Mouse (Mus musculus): Measurements from ENCODE around the gene 1700025G04Rik. TPM values are rescaled to one million over a fixed set of nuclear protein-coding genes. Genes with fewer than 3 reads are reported as not detected.
"Not testable (repeated sequence)": the region's sequence is repeated elsewhere in the genome, so short reads cannot be mapped to it uniquely, and the experiment has no call there.

Gene 1700025G04Rik
- polyA plus RNA-seq, 1 experiment from 2014 or later, result 27.8 TPM

DNA sequence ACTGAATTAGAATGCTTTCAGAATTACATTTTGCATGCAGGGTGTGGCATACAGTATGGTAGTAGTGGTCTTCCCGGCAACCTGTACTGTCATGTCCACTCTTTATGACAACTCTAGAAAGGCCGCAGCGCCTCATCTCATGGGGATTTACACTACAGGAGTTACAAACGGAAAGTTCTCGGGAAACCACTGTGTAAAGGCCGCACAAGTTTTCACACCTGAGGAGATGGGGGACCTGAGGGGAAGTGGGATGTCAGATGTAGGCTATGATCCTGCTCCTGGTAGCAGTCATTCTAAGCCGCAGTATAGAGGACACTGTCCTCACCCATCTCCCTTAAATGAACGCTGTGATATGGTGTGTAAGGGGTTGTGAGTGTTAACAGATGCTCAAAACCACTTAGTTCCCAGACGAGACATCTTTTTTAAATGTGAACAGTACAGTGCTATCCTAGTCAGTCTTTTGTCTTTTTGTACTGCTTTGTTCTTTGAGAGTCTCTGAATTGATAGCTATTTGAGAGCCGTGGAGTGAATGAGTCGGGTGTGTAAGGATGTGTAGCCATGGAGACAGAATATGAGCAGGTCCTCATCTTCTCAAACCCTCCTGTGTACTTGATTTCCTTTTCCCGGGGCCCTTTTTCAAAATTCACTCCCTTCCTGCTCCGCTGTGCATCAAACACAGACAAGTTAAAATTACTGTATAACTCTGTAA lies 277.8 kb downstream of the 1700025G04Rik start:
- Histone ChIP-seq H3K4me1 (ENCODE audit: control insufficient read depth, insufficient read depth, low read length) (no peaks in the 10 kb centered on the region), H3K9me3 (ENCODE audit: control insufficient read depth, low read length) (no peaks in the 10 kb centered on the region), H3K36me3 (ENCODE audit: control insufficient read depth, insufficient read depth, low read length) (peaks cover 57% of the 10 kb centered on the region), H3K9ac (replicated peaks; ENCODE audit: low read length) (no peak overlapping the region), H3K27ac (replicated peaks; ENCODE audit: low read depth, low read length) (no peak overlapping the region), H3K4me3 (replicated peaks; ENCODE audit: low read depth, low read length) (no peak overlapping the region), H3K4me2 (ENCODE audit: low read length) (no peak overlapping the region), H3K27me3 (ENCODE audit: control insufficient read depth, insufficient read depth, low read length) (no peaks in the 10 kb centered on the region)
- WGBS, result 78% methylated on average over 13 of the region's 13 CpGs
- DNase-seq (no peak), ATAC-seq (ENCODE audit: low FRiP score, low TSS enrichment) (no peak)

DNA sequence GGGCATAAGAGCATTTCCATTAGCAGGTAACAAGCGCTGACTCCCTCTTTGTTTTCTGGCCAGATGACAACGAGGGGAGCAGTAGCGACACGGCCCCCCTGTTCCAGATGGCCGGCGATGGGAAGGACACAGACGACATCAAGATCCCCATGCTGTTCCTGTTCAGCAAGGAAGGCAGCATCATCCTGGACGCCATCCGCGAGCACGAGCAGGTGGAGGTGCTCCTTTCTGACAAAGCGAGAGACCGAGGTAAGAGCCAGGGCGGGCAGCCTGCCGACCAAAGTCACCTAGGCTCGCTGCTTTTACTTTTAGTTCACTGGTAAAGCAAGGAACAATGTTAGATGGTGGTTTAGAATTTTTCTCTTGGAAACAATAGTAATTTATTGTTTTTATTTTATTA lies 278.5 kb downstream of the 1700025G04Rik start:
- Histone ChIP-seq H3K27me3 (ENCODE audit: control insufficient read depth, insufficient read depth, low read length) (no peaks in the 10 kb centered on the region), H3K36me3 (ENCODE audit: control insufficient read depth, insufficient read depth, low read length) (peaks cover 58% of the 10 kb centered on the region), H3K4me3 (replicated peaks; ENCODE audit: low read depth, low read length) (no peak overlapping the region), H3K4me2 (ENCODE audit: low read length) (no peak overlapping the region), H3K4me1 (ENCODE audit: control insufficient read depth, insufficient read depth, low read length) (no peaks in the 10 kb centered on the region), H3K9ac (replicated peaks; ENCODE audit: low read length) (no peak overlapping the region), H3K27ac (replicated peaks; ENCODE audit: low read depth, low read length) (no peak overlapping the region), H3K9me3 (ENCODE audit: control insufficient read depth, low read length) (no peaks in the 10 kb centered on the region)
- 90% methylated on average over 16 of the region's 16 CpGs for WGBS
- ATAC-seq (ENCODE audit: low FRiP score, low TSS enrichment) (no peak), DNase-seq (no peak)

DNA sequence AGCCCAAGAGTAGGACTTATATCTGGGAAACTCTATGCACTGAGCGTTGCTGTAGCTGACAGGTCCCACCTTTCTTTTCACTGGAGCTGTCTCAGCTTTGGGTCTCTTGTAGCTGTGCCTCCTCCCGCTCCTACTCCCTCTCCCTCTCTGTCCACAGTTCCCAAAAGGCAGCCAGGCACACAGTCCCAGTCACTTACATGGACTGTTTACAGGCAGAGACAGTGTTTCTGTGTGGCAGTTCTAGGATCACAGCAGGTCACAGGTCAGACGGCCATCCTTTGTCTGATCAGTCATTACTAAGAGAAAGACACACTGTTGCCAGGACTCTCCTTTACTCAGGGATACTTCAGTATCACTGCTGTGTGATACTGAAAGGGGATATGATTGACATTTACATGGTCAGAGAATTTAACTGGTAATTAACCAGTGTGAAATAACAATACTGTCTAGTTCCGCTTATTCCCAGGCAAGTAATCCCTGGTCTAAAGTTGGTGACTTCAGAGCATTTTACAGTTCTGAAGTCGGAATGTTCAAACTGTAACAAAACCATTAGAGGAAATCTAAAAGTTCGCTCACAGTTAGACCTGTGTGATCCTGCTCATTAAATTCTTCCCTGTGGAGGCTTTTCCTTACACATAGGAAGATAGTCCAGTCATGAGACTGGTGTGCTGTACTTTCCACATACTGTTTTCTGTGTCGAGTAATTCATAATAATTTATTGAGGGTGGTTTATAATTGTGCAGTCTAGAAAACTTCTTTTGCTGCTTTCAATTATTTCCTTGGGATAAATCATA lies 279.1 kb downstream of the 1700025G04Rik start:
- H3K4me1 ChIP-seq (ENCODE audit: control insufficient read depth, insufficient read depth, low read length), result no peaks in the 10 kb centered on the region
- no peak overlapping the region for H3K9ac ChIP-seq (replicated peaks; ENCODE audit: low read length)
- no peak overlapping the region for H3K4me3 ChIP-seq (replicated peaks; ENCODE audit: low read depth, low read length)
- H3K4me2 ChIP-seq (ENCODE audit: low read length), result no peak overlapping the region
- H3K27ac ChIP-seq (replicated peaks; ENCODE audit: low read depth, low read length), result no peak overlapping the region
- WGBS, result 63% methylated on average over 7 of the region's 7 CpGs
- no peaks in the 10 kb centered on the region for H3K9me3 ChIP-seq (ENCODE audit: control insufficient read depth, low read length)
- peaks cover 56% of the 10 kb centered on the region for H3K36me3 ChIP-seq (ENCODE audit: control insufficient read depth, insufficient read depth, low read length)
- H3K27me3 ChIP-seq (ENCODE audit: control insufficient read depth, insufficient read depth, low read length), result no peaks in the 10 kb centered on the region
- no peak for DNase-seq
- no peak; the same call in 1 of the 2 replicates for ATAC-seq (ENCODE audit: low FRiP score, low TSS enrichment)

DNA sequence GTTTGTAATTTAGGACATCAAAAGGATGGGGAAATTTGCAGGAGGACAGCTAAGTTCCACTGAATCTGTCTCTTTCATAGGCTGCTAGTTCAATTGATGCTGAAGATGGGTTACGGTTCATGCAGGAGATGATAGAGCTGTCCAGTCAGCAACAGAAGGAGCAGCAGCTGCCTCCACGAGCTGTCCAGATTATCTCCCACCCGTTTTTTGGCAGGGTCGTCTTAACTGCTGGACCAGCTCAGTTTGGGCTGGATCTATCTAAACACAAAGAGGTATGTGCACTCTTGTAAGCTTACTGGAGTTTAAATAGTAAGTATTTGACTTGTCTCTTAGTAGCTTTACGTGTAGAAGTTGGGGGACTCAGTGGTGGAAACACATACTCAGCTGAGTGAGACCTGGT lies 282.6 kb downstream of the 1700025G04Rik start:
- ATAC-seq (ENCODE audit: low FRiP score, low TSS enrichment) (no peak), DNase-seq (no peak)
- Histone ChIP-seq H3K27ac (replicated peaks; ENCODE audit: low read depth, low read length) (no peak overlapping the region), H3K9ac (replicated peaks; ENCODE audit: low read length) (no peak overlapping the region), H3K36me3 (ENCODE audit: control insufficient read depth, insufficient read depth, low read length) (peaks cover 63% of the 10 kb centered on the region), H3K9me3 (ENCODE audit: control insufficient read depth, low read length) (no peaks in the 10 kb centered on the region), H3K4me1 (ENCODE audit: control insufficient read depth, insufficient read depth, low read length) (no peaks in the 10 kb centered on the region), H3K27me3 (ENCODE audit: control insufficient read depth, insufficient read depth, low read length) (no peaks in the 10 kb centered on the region), H3K4me2 (ENCODE audit: low read length) (no peak overlapping the region), H3K4me3 (replicated peaks; ENCODE audit: low read depth, low read length) (no peak overlapping the region)
- WGBS, result 89% methylated on average over 5 of the region's 5 CpGs

DNA sequence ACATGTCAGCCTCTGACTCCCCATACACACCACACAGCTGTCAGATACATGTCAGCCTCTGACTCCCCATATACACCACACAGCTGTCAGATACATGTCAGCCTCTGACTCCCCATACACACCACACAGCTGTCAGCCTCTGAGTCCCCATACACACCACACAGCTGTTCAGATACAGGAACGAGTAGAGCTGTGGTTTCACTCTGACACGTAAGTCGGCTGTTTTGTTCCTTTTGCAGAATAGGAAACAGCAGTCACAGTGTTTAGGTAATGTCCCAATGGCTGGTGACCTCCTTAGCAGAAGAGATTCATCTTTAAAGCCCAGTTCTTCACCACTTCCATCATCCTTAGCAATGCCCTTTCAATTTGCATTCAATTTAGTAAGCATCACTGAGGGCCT lies 287.1 kb downstream of the 1700025G04Rik start:
- H3K4me1 ChIP-seq (ENCODE audit: control insufficient read depth, insufficient read depth, low read length); DNase-seq; H3K27me3 ChIP-seq (ENCODE audit: control insufficient read depth, insufficient read depth, low read length); H3K27ac ChIP-seq (replicated peaks; ENCODE audit: low read depth, low read length); H3K4me3 ChIP-seq (replicated peaks; ENCODE audit: low read depth, low read length); H3K9me3 ChIP-seq (ENCODE audit: control insufficient read depth, low read length); ATAC-seq (ENCODE audit: low FRiP score, low TSS enrichment); H3K4me2 ChIP-seq (ENCODE audit: low read length); H3K9ac ChIP-seq (replicated peaks; ENCODE audit: low read length): not testable (repeated sequence)
- peaks cover 55% of the 10 kb centered on the region for H3K36me3 ChIP-seq (ENCODE audit: control insufficient read depth, insufficient read depth, low read length)
- WGBS, result 83% methylated on average over 3 of the region's 3 CpGs

Measured in midbrain, embryonic 14.5 days (tissue).